Mouse (Mus musculus) intestine, embryonic 14.5 days (tissue): ENCODE data around the gene D430041D05Rik. TPM values are rescaled to one million over a fixed set of nuclear protein-coding genes. Genes with fewer than 3 reads are reported as not detected.

Experiments
- ATAC-seq: fragments of 200-750 bp; cut with Nextera tagmentation; replicated peaks from 2 replicates; pipeline ENCODE4 v1.8.0; 2017; ENCODE audit warnings: low read depth, moderate number of reproducible peaks, moderate TSS enrichment, moderate library complexity; ENCODE audit not compliant: low FRiP score, low TSS enrichment
- DNase-seq: peaks from one replicate; pipeline ENCODE4 v3.0.0-alpha.2; 2018; ENCODE audit warnings: low spot score
- H3K27ac ChIP-seq: fragments of 300-500 bp; sonication (generic); 2 replicates; pipeline ENCODE4 v1.5.1; 2014; ENCODE audit warnings: low read depth, mild to moderate bottlenecking, control low read depth
- H3K27me3 ChIP-seq: fragments of 300-500 bp; sonication (generic); replicated peaks from 2 replicates; pipeline ENCODE4 v1.6.1; 2014; ENCODE audit warnings: low read length, control low read depth; ENCODE audit not compliant: control insufficient read depth, insufficient read depth
- H3K36me3 ChIP-seq: fragments of 300-500 bp; sonication (generic); 2 replicates; pipeline ENCODE4 v1.6.1; 2014; ENCODE audit warnings: low read length, control low read depth; ENCODE audit not compliant: control insufficient read depth, insufficient read depth
- H3K4me1 ChIP-seq: fragments of 300-500 bp; sonication (generic); replicated peaks from 2 replicates; pipeline ENCODE4 v1.6.1; 2014; ENCODE audit warnings: low read length, control low read depth, mixed read lengths; ENCODE audit not compliant: control insufficient read depth, insufficient read depth
- H3K4me2 ChIP-seq: fragments of 300-500 bp; sonication (generic); 2 replicates; pipeline ENCODE4 v1.6.1; 2014; ENCODE audit warnings: low read length
- H3K4me3 ChIP-seq: fragments of 300-500 bp; sonication (generic); 2 replicates; pipeline ENCODE4 v1.5.1; 2014; ENCODE audit warnings: low read depth, low read length, control low read depth, mixed read lengths
- H3K9ac ChIP-seq: fragments of 300-500 bp; sonication (generic); 2 replicates; pipeline ENCODE4 v1.6.1; 2014; ENCODE audit warnings: mild to moderate bottlenecking, low read length
- H3K9me3 ChIP-seq: fragments of 300-500 bp; sonication (generic); 2 replicates; pipeline ENCODE4 v1.6.1; 2016; ENCODE audit warnings: low read length, control low read depth; ENCODE audit not compliant: control insufficient read depth
- WGBS: fragments of 180-500 bp; shearing (Covaris S2); extraction: QIAGEN DNeasy Blood & Tissue Kit; methylation state at CpG from one replicate; pipeline ENCODE4 v1.1.7; 2014; 5-methylcytosine and 5-hydroxymethylcytosine counted together
- polyA plus RNA-seq: library from polyadenylated mRNA; unstranded; fragments of >200 nt; fragmentation: Nextera tagmentation; extraction: Ambion mirVana; gene quantifications from 2 replicates; pipeline ENCODE4 v1.2.1, GENCODE M21; 2014

Gene D430041D05Rik
- polyA plus RNA-seq, 1 experiment from 2014 or later: 0.35 TPM

DNA sequence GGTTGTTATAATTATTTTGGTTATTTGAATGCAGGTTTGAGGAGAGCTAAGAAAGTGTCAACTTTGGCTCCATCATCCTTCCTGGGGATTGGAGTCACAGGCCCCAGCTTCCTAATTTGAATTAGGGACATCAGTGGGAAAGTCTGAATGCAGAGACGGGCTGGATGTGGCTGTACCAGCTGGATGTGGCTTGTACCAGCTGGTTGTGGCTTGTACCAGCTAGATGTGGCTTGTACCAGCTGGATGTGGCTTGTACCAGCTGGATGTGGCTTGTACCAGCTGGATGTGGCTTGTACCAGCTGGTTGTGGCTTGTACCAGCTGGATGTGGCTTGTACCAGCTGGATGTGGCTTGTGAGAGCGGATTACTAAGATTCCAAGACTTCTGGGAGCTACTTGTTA is 8.6 kb upstream of the D430041D05Rik start:
- Histone ChIP-seq H3K36me3 (no peaks in the 10 kb centered on the region), H3K9ac (no peak overlapping the region), H3K4me1 (no peaks in the 10 kb centered on the region), H3K27ac (no peak overlapping the region), H3K4me2 (no peak overlapping the region), H3K9me3 (no peaks in the 10 kb centered on the region), H3K27me3 (no peaks in the 10 kb centered on the region), H3K4me3 (no peak overlapping the region)
- WGBS: 84% methylated on average over 2 of the region's 2 CpGs
- ATAC-seq (no peak), DNase-seq (no peak)

DNA sequence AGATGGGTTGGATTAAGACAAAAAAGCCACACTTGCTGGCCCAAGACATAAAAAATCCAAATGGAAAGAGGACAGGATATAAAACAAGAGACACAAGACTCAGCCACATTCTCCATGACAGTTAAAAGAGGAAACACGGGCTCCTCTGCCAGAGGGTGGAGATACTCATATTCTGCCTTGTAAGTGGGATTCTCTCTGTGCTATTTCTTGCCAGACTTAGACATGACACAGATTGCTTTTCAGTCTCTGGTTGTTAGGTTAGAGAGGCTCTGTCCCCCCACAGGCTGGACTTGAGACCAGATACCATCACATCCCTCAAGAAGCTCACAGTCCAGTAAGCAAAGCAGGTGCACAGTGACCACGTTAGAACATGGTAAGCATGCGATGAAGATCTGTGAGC is 2.2 kb upstream of the D430041D05Rik start:
- ATAC-seq (no peak), DNase-seq (no peak)
- H3K4me2 ChIP-seq: no peak overlapping the region
- no peak overlapping the region for H3K9ac ChIP-seq
- H3K27ac ChIP-seq: no peak overlapping the region
- no peaks in the 10 kb centered on the region for H3K36me3 ChIP-seq
- H3K4me3 ChIP-seq: no peak overlapping the region
- peaks cover 46% of the 10 kb centered on the region for H3K27me3 ChIP-seq
- 0 out of 2 replicates have a peak, but pooled peaks cover 3% of the 10 kb centered on the region for H3K4me1 ChIP-seq
- WGBS: 70% methylated on average over 3 of the region's 3 CpGs
- no peaks in the 10 kb centered on the region for H3K9me3 ChIP-seq

DNA sequence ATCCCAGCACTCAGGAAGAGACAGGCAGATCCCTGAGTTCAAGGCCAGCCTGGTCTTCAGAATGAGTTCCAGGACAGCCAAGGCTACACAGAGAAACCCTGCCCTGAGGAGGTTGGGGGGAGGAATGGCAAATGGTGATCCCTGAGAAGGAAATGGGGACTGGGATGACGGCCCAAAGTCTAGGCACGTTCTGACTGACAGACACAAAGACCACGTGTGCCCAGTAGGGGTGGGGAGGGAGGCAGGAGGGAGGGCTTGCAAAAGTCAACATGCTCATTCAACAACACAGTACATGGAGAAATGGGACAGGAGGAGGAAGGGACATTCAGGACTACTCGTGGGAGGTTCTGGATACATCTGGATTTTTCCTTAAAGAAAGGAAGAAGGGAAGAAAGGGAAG is 1.7 kb upstream of the D430041D05Rik start:
- DNase-seq (no peak), ATAC-seq (no peak)
- H3K4me2 ChIP-seq: no peak overlapping the region
- no peaks in the 10 kb centered on the region for H3K9me3 ChIP-seq
- no peaks in the 10 kb centered on the region for H3K36me3 ChIP-seq
- peaks cover 49% of the 10 kb centered on the region for H3K27me3 ChIP-seq
- H3K27ac ChIP-seq: no peak overlapping the region
- 38% methylated on average over 4 of the region's 4 CpGs for WGBS
- H3K4me1 ChIP-seq: 0 out of 2 replicates have a peak, but pooled peaks cover 3% of the 10 kb centered on the region
- H3K9ac ChIP-seq: no peak overlapping the region
- no peak overlapping the region for H3K4me3 ChIP-seq

DNA sequence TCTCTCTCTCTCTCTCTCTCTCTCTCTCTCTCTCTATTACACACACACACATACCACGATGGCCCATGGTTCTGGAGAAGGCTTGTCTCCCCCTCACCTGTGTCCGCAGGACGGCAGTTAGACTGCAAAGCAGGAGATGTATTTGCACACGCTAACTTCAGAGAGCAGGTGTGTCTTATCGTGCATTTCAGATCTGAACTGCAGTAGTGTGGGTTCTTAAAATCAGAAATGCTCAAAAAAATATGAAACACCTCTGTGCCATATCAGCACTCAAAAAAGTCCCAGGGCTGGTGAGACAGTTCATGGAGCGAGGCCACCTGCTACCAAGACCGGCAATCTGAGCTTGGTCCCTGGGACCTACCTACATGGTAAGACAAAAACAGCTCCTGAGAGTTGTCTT is 993 bp upstream of the D430041D05Rik start:
- DNase-seq (no peak), ATAC-seq (no peak)
- Histone ChIP-seq H3K9me3 (no peaks in the 10 kb centered on the region), H3K27ac (no peak overlapping the region), H3K4me1 (0 out of 2 replicates have a peak, but pooled peaks cover 3% of the 10 kb centered on the region), H3K4me2 (no peak overlapping the region), H3K9ac (no peak overlapping the region), H3K36me3 (no peaks in the 10 kb centered on the region), H3K4me3 (no peak overlapping the region), H3K27me3 (peaks cover 56% of the 10 kb centered on the region)
- WGBS: 82% methylated on average over 7 of the region's 7 CpGs

DNA sequence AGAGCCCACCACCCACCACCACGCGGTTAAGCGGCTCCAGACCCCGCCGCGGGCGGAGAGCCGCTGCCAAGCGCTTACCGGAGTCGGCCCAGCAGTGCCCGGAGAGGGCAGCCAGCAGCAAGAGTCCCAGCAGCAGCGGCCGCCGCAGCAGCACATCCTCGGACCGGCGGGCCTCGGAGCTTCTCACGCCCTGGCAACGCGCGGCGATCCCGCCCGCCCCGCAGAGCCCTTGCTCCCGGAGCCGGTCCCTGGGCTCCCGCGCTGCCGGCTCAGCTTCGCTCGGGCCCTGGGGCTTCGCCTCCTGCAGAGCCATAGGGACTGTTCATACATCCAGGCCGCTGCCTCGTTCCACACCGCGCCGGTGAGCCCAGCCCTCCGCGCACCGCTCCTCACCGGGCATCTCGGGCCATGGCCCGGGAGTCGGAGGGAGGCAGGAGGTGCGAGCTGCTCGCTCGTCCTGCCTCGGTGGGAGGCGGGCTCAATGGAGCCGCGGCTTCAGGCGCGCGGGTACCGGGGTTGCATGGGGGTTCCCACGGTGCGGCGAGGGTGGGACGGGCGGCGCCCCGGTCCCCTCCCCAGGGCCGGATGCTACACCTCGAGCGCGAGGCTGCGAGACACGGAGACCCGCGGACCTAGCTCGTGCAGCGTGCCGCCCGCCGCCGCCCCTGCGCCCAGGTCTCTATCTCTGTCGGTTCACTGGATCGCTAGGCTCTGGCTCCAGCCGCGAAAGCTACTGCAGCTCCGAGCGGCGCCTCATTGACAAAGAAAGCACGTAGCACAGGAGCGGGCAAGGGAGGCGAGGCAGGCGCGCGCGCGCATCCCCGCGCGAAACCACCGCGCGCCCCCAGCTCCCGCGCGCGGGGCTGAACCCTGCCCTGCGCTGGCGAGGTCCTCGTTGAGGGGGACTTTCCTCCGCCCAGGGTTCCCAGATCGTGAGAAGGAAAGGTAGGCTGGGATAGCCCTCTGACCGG is 677 bp downstream of the D430041D05Rik start:
- Histone ChIP-seq H3K36me3 (no peaks in the 10 kb centered on the region), H3K27ac (no peak overlapping the region), H3K4me2 (peak overlapping the region; percentile 100), H3K27me3 (peaks cover 61% of the 10 kb centered on the region), H3K4me3 (peak overlapping the region; percentile 57), H3K4me1 (0 out of 2 replicates have a peak, but pooled peaks cover 3% of the 10 kb centered on the region), H3K9ac (peak overlapping the region; percentile 48), H3K9me3 (no peaks in the 10 kb centered on the region)
- peak; percentile 76 for ATAC-seq
- DNase-seq: peak; percentile 80
- under 1% methylated on average over 111 of the region's 111 CpGs for WGBS

DNA sequence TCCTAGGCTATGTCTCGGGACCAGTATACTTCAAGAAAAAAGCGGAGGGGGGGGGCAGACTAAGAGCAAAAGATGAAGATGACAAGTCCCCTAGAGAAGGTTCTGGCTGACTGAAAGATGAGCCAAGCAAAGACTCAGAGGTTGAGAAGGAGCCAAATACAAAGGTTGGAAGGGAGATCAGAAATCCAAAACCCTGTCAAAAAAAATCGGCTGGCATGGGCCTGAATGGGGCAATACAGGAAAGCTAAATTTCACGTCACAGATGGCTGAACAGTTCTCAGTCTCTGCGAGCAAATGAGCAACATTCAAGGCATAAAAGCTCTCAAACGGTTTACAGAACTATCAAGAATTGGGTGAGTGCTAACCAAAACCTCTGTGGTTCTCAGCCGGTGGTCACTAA is 2.5 kb downstream of the D430041D05Rik start:
- Histone ChIP-seq H3K4me1 (0 out of 2 replicates have a peak, but pooled peaks cover 3% of the 10 kb centered on the region), H3K27me3 (peaks cover 61% of the 10 kb centered on the region), H3K9ac (no peak overlapping the region), H3K9me3 (no peaks in the 10 kb centered on the region), H3K36me3 (no peaks in the 10 kb centered on the region), H3K27ac (no peak overlapping the region), H3K4me3 (no peak overlapping the region), H3K4me2 (no peak overlapping the region)
- no peak for ATAC-seq
- WGBS: 75% methylated on average over 7 of the region's 7 CpGs
- no peak for DNase-seq

DNA sequence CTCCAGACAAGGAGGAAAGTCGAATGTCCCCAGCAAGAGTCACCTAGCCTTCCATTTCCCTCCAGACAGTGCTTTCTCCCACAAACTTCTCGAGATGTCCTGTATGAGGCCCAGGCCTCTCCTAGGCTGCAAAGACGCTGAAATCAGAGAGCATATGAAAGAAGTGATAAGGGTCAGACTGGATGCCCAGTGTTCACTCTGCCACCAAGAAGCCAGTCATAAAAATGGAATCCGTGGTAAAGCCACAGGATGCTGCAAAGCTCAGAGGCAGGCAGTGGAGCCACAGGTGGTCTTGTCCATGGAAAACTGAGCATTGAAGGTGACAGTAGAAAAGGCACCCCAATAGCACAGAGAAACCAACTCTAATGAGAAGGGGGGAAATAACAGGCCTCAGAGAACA is 2.9 kb downstream of the D430041D05Rik start:
- Histone ChIP-seq H3K27ac (no peak overlapping the region), H3K27me3 (peaks cover 61% of the 10 kb centered on the region), H3K9ac (no peak overlapping the region), H3K9me3 (no peaks in the 10 kb centered on the region), H3K4me1 (0 out of 2 replicates have a peak, but pooled peaks cover 3% of the 10 kb centered on the region), H3K4me2 (no peak overlapping the region), H3K4me3 (no peak overlapping the region), H3K36me3 (no peaks in the 10 kb centered on the region)
- ATAC-seq (no peak), DNase-seq (no peak)
- 68% methylated on average over 4 of the region's 4 CpGs for WGBS

DNA sequence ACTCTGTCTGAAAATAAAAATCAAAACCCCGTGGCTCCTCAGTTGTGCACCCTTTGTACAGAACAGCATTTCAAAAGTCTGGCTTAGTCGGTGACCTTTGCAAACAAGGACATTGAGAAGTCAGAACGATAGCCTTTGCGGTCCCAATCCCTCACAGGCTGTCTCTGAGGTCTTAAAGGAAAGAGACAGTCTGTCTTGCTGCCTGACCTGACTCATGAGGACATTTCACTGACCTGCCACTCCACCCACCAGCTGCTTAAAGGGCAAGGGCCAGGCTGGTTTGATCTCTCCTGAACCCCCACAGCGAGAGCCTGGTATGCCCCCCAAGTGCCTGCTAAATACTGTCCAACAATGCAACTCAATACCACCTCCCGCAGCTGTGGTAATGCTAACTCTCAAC is 6.8 kb downstream of the D430041D05Rik start:
- Histone ChIP-seq H3K4me2 (no peak overlapping the region), H3K4me3 (no peak overlapping the region), H3K4me1 (no peaks in the 10 kb centered on the region), H3K36me3 (no peaks in the 10 kb centered on the region), H3K27me3 (peaks cover 25% of the 10 kb centered on the region), H3K9ac (no peak overlapping the region), H3K9me3 (0 out of 2 replicates have a peak, but pooled peaks cover 5% of the 10 kb centered on the region), H3K27ac (no peak overlapping the region)
- DNase-seq (no peak), ATAC-seq (no peak)
- 84% methylated on average over 6 of the region's 6 CpGs for WGBS
